Mouse (Mus musculus) heart, postnatal 0 days (tissue): ENCODE results near the gene Hexim2.

Experiments used
- CTCF ChIP-seq: IDR thresholded peaks from 2 replicates; pipeline ENCODE4 v1.5.1; 2016; ENCODE audit warnings: antibody characterized with exemption, control low read depth, low read depth
- EP300 ChIP-seq: IDR thresholded peaks from 2 replicates; pipeline ENCODE4 v1.6.1; 2016; ENCODE audit warnings: antibody characterized with exemption, low read depth

GRCm38 (mm10) chr11:103168690-103169390 lies 36.6 kb downstream of the Hexim2 start:
- TF ChIP-seq CTCF (peak; percentile 96), EP300 (no peak)
